Mouse (Mus musculus): ENCODE measurements around the gene Spata1.
"Not testable (repeated sequence)": the region's sequence is repeated elsewhere in the genome, so short reads cannot be mapped to it uniquely, and the experiment has no call there.

Spata1 gene

GRCm38 (mm10) chr3:146462939-146463338 is 36.6 kb downstream of the Spata1 start:
- in situ Hi-C loops (cut with MseI, MboI), result no loop called here

GRCm38 (mm10) chr3:146451375-146451774 is 48.2 kb downstream of the Spata1 start:
- in situ Hi-C loops (cut with MseI, MboI), result no loop called here

GRCm38 (mm10) chr3:146450371-146450841 is 49.1 kb downstream of the Spata1 start:
- in situ Hi-C loops (cut with MseI, MboI), result no loop called here

GRCm38 (mm10) chr3:146449745-146450250 is 49.8 kb downstream of the Spata1 start, which contains the start of gene Ctbs:
Gene Ctbs, plus strand, starts transcription at chr3:146449795.
- in situ Hi-C loops (cut with MseI, MboI), result no loop called here

- in situ Hi-C loops (cut with MseI, MboI), result no loop called here
Measured at GRCm38 (mm10) chr3:146448969-146449368, 50.6 kb downstream of the Spata1 start.

- in situ Hi-C loops (cut with MseI, MboI), result no loop called here
Measured at GRCm38 (mm10) chr3:146448372-146448771, 51.2 kb downstream of the Spata1 start.

- in situ Hi-C loops (cut with MseI, MboI), result no loop called here
Measured at GRCm38 (mm10) chr3:146447598-146447997, 52.0 kb downstream of the Spata1 start.

- in situ Hi-C loops (cut with MseI, MboI), result no loop called here
Measured at GRCm38 (mm10) chr3:146447156-146447555, 52.4 kb downstream of the Spata1 start.

GRCm38 (mm10) chr3:146444880-146445279 is 54.7 kb downstream of the Spata1 start:
- in situ Hi-C loops (cut with MseI, MboI), result no loop called here

- in situ Hi-C loops (cut with MseI, MboI), result no loop called here
Measured at GRCm38 (mm10) chr3:146443380-146443779, 56.2 kb downstream of the Spata1 start.

- in situ Hi-C loops (cut with MseI, MboI), result no loop called here
Measured at GRCm38 (mm10) chr3:146442936-146443335, 56.6 kb downstream of the Spata1 start.

- in situ Hi-C loops (cut with MseI, MboI), result no loop called here
Measured at GRCm38 (mm10) chr3:146442484-146442883, 57.1 kb downstream of the Spata1 start.

GRCm38 (mm10) chr3:146440422-146440821 is 59.1 kb downstream of the Spata1 start:
- in situ Hi-C loops (cut with MseI, MboI), result no loop called here

GRCm38 (mm10) chr3:146440011-146440410 is 59.5 kb downstream of the Spata1 start:
- in situ Hi-C loops (cut with MseI, MboI), result no loop called here

GRCm38 (mm10) chr3:146436114-146436513 is 63.4 kb downstream of the Spata1 start:
- in situ Hi-C loops (cut with MseI, MboI), result no loop called here

GRCm38 (mm10) chr3:146435533-146435932 is 64.0 kb downstream of the Spata1 start:
- in situ Hi-C loops (cut with MseI, MboI), result no loop called here

GRCm38 (mm10) chr3:146434686-146435085 is 64.9 kb downstream of the Spata1 start:
- in situ Hi-C loops (cut with MseI, MboI), result no loop called here

- in situ Hi-C loops (cut with MseI, MboI), result no loop called here
Measured at GRCm38 (mm10) chr3:146433681-146434350, 65.7 kb downstream of the Spata1 start.

- in situ Hi-C loops (cut with MseI, MboI), result not testable (repeated sequence)
Measured at GRCm38 (mm10) chr3:146433063-146433462, 66.5 kb downstream of the Spata1 start.

GRCm38 (mm10) chr3:146426489-146426888 is 73.1 kb downstream of the Spata1 start:
- in situ Hi-C loops (cut with MseI, MboI), result no loop called here

GRCm38 (mm10) chr3:146425902-146426301 is 73.7 kb downstream of the Spata1 start:
- in situ Hi-C loops (cut with MseI, MboI), result no loop called here

GRCm38 (mm10) chr3:146424306-146424900 is 75.2 kb downstream of the Spata1 start:
- in situ Hi-C loops (cut with MseI, MboI), result no loop called here

GRCm38 (mm10) chr3:146423710-146424109 is 75.8 kb downstream of the Spata1 start:
- in situ Hi-C loops (cut with MseI, MboI), result no loop called here
